ENCODE assay signal across 8 mouse cellular contexts in the genomic region with DNA sequence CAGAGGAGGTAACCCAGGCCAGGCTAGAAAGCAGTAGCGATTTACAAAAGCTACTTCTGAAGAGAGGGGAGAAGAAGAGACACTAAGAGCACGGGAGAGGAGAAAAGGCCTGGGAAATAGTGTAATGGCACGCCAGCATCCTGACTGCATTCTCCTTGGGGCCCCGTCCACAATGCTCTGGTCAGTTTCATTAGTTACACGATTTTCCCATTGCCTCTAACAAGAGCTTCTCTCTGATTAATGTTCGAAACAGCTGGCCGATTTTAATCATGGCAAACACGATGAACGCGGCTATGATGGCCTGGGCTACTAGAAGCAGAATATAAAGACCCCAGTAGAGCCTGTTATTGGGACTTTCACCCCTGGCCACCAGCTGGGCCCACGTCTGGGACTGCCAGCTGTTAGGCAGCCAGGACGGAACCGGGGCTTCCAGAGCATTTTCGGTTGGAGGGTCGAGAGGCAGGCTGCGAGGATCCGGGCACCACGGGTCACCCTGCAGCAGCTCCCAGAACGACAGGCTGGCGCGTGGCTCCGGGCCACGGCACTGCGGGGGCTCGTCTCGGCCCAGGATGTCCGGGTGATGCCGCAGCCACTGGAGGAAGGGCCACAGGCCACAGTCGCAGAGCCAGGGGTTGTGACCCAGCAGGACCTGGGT. TPM values are rescaled to one million over a fixed set of nuclear protein-coding genes. Genes with fewer than 3 reads are reported as not detected.
DNase-seq lines count a peak whose midpoint lies in the region; ATAC-seq and TF ChIP-seq lines count a peak whose summit lies in the region.

No protein-coding gene starts in this region.

- DNase-seq in heart, postnatal 10 days = no peak
- no peak for DNase-seq in liver, embryonic 13.5 days
- DNase-seq in urinary bladder, postnatal 36 days (ENCODE audit: low spot score in 2 of 2) = no peak
- no peak for DNase-seq in gastrocnemius, postnatal 4 days (ENCODE audit: low spot score in 2 of 2)

- H3K4me2 ChIP-seq in heart, embryonic 12.5 days = peak overlapping the region; percentile 99
- H3K4me2 ChIP-seq in heart, embryonic 15.5 days = peak overlapping the region; percentile 99
- H3K4me2 ChIP-seq in liver, embryonic 13.5 days = peak overlapping the region; percentile 93

- TF ChIP-seq CTCF in cortical plate, adult 2 months (IDR thresholded peaks at IDR 0.05; ENCODE audit: extremely low read depth, insufficient read depth, low read length) = no peak
- TF ChIP-seq CTCF in small intestine, adult 2 months (IDR thresholded peaks at IDR 0.05; ENCODE audit: extremely low read depth, insufficient read length, insufficient replicate concordance, low read depth, low read length) = no peak

- peaks cover 19% of the 10 kb centered on the region for H3K4me1 ChIP-seq in heart, embryonic 12.5 days (replicated peaks)
- H3K4me1 ChIP-seq in cortical plate, adult 2 months (ENCODE audit: control insufficient read depth, insufficient read depth, low read length) = no peaks in the 10 kb centered on the region
- peaks cover 22% of the 10 kb centered on the region for H3K4me1 ChIP-seq in heart, embryonic 15.5 days (replicated peaks)
- peaks cover 43% of the 10 kb centered on the region for H3K4me1 ChIP-seq in liver, embryonic 13.5 days (replicated peaks)
- H3K4me1 ChIP-seq in small intestine, adult 2 months (ENCODE audit: control insufficient read depth, insufficient read depth, insufficient read length, low read length) = peaks cover 8% of the 10 kb centered on the region

- no peaks in the 10 kb centered on the region for H3K9me3 ChIP-seq in heart, embryonic 12.5 days (replicated peaks)
- H3K9me3 ChIP-seq in heart, embryonic 15.5 days (replicated peaks) = no peaks in the 10 kb centered on the region
- H3K9me3 ChIP-seq in liver, embryonic 13.5 days (replicated peaks) = no peaks in the 10 kb centered on the region

- no peak overlapping the region for H3K27ac ChIP-seq in heart, embryonic 12.5 days (ENCODE audit: poor library complexity, severe bottlenecking)
- no peak overlapping the region for H3K27ac ChIP-seq in cortical plate, adult 2 months (ENCODE audit: insufficient read depth, low read length)
- no peak overlapping the region for H3K27ac ChIP-seq in heart, embryonic 15.5 days
- no peak overlapping the region for H3K27ac ChIP-seq in liver, embryonic 13.5 days
- no peak overlapping the region for H3K27ac ChIP-seq in small intestine, adult 2 months (ENCODE audit: insufficient read depth, low read depth, low read length)

- H3K9ac ChIP-seq in heart, embryonic 12.5 days = peak overlapping the region; percentile 70
- peak overlapping the region; percentile 49 for H3K9ac ChIP-seq in heart, embryonic 15.5 days
- peak overlapping the region; percentile 68 for H3K9ac ChIP-seq in liver, embryonic 13.5 days

- H3K4me3 ChIP-seq in heart, embryonic 12.5 days = peak overlapping the region; percentile 61
- H3K4me3 ChIP-seq in cortical plate, adult 2 months (ENCODE audit: insufficient read depth, low read length) = peak overlapping the region; percentile 29
- peak overlapping the region; percentile 60 for H3K4me3 ChIP-seq in heart, embryonic 15.5 days
- peak overlapping the region; percentile 66 for H3K4me3 ChIP-seq in liver, embryonic 13.5 days (replicated peaks)
- peak overlapping the region; percentile 74 for H3K4me3 ChIP-seq in small intestine, adult 2 months (ENCODE audit: low read depth, low read length)

- no peak for TF ChIP-seq POLR2A in cortical plate, adult 2 months (IDR thresholded peaks at IDR 0.05; ENCODE audit: extremely low read depth, insufficient read depth, low read length)
- no peak for TF ChIP-seq POLR2A in small intestine, adult 2 months (IDR thresholded peaks at IDR 0.05; ENCODE audit: low read depth, low read length)

- H3K27me3 ChIP-seq in heart, embryonic 12.5 days (replicated peaks) = peaks cover 78% of the 10 kb centered on the region
- H3K27me3 ChIP-seq in heart, embryonic 15.5 days = peaks cover 77% of the 10 kb centered on the region
- H3K27me3 ChIP-seq in liver, embryonic 13.5 days = peaks cover 50% of the 10 kb centered on the region
- H3K27me3 ChIP-seq in small intestine, adult 2 months (ENCODE audit: control insufficient read depth, insufficient read depth, low read length) = peaks cover 6% of the 10 kb centered on the region; the same call in 1 of the 2 replicates

- no peak for ATAC-seq in heart, embryonic 12.5 days (ENCODE audit: insufficient number of reproducible peaks, low FRiP score)
- peak; percentile 10; the same call in 1 of the 2 replicates for ATAC-seq in heart, embryonic 15.5 days (replicated peaks; ENCODE audit: insufficient number of reproducible peaks, insufficient read depth, low FRiP score, low read depth)
- ATAC-seq in liver, embryonic 13.5 days (ENCODE audit: low read depth) = peak; percentile 6; the same call in 1 of the 2 replicates

- WGBS in heart, embryonic 12.5 days = 15% methylated on average over 29 of the region's 29 CpGs
- 17% methylated on average over 29 of the region's 29 CpGs for WGBS in heart, embryonic 15.5 days
- WGBS in liver, embryonic 13.5 days (ENCODE audit: insufficient replicate concordance) = 17% methylated on average over 29 of the region's 29 CpGs
- WGBS in small intestine, adult 2 months = 20% methylated on average over 29 of the region's 29 CpGs

- intact Hi-C loops in heart, postnatal 10 days (cut with DNase I) = no loop called here

- H3K36me3 ChIP-seq in heart, embryonic 12.5 days = no peaks in the 10 kb centered on the region
- no peaks in the 10 kb centered on the region for H3K36me3 ChIP-seq in heart, embryonic 15.5 days
- H3K36me3 ChIP-seq in liver, embryonic 13.5 days = no peaks in the 10 kb centered on the region
- H3K36me3 ChIP-seq in small intestine, adult 2 months (ENCODE audit: control insufficient read depth, insufficient read depth, low read length) = 0 out of 2 replicates have a peak, but pooled peaks cover 2% of the 10 kb centered on the region

RNA-seq across cellular contexts. Expression of a gene that starts 2.5 kb away (rescaled TPM):
- polyA plus RNA-seq in heart, embryonic 12.5 days (2016; fragmentation: Nextera tagmentation; extraction: Ambion mirVana) = 2.7 and 4.8 TPM in 2 replicates
- under 1 TPM; 0.42 to 0.67 TPM for total RNA-seq in heart, postnatal 10 days (2021)
- 0.84 and 1.2 TPM in 2 replicates for polyA plus RNA-seq in cortical plate, adult 2 months (2012; rRNA removed)
- 1.3 and 1.6 TPM in 2 replicates for polyA plus RNA-seq in heart, embryonic 15.5 days (2015; fragmentation: Nextera tagmentation; extraction: Ambion mirVana)
- polyA plus RNA-seq in liver, embryonic 13.5 days (2015; fragmentation: Nextera tagmentation; extraction: Ambion mirVana) = 17.2 and 21.8 TPM in 2 replicates
- 0.38 and 0.39 TPM in 2 replicates for polyA plus RNA-seq in small intestine, adult 2 months (2012; rRNA removed)
- total RNA-seq in gastrocnemius, postnatal 4 days (2021) = under 1 TPM; 0.36 to 0.49 TPM

RNA-seq across cellular contexts. Expression of a gene that starts 25.0 kb away (rescaled TPM):
- polyA plus RNA-seq in heart, embryonic 12.5 days (2016; fragmentation: Nextera tagmentation; extraction: Ambion mirVana) = 0.46 and 0.81 TPM in 2 replicates
- under 1 TPM; 0.60 to 0.65 TPM for total RNA-seq in heart, postnatal 10 days (2021)
- polyA plus RNA-seq in cortical plate, adult 2 months (2012; rRNA removed) = not detected in 2 replicates
- 0.26 and 0.28 TPM in 2 replicates for polyA plus RNA-seq in heart, embryonic 15.5 days (2015; fragmentation: Nextera tagmentation; extraction: Ambion mirVana)
- 0.08 TPM in 1 of 2 replicates, not detected in the other for polyA plus RNA-seq in liver, embryonic 13.5 days (2015; fragmentation: Nextera tagmentation; extraction: Ambion mirVana)
- 0.06 TPM in 1 of 2 replicates, not detected in the other for polyA plus RNA-seq in small intestine, adult 2 months (2012; rRNA removed)
- total RNA-seq in gastrocnemius, postnatal 4 days (2021) = 1 to 10 TPM; 2.3 to 2.8 TPM

RNA-seq across cellular contexts. Expression of a gene that starts 40.8 kb away (rescaled TPM):
- polyA plus RNA-seq in heart, embryonic 12.5 days (2016; fragmentation: Nextera tagmentation; extraction: Ambion mirVana) = not detected in 2 replicates
- total RNA-seq in heart, postnatal 10 days (2021) = under 1 TPM; 0.30 to 0.67 TPM
- polyA plus RNA-seq in cortical plate, adult 2 months (2012; rRNA removed) = not detected in 2 replicates
- polyA plus RNA-seq in heart, embryonic 15.5 days (2015; fragmentation: Nextera tagmentation; extraction: Ambion mirVana) = not detected in 2 replicates
- polyA plus RNA-seq in liver, embryonic 13.5 days (2015; fragmentation: Nextera tagmentation; extraction: Ambion mirVana) = 1.7 TPM in 2 replicates
- polyA plus RNA-seq in small intestine, adult 2 months (2012; rRNA removed) = 0.06 and 2.2 TPM in 2 replicates
- total RNA-seq in gastrocnemius, postnatal 4 days (2021) = under 1 TPM; 0.12 to 0.36 TPM
